Mouse (Mus musculus) lung, embryonic 15.5 days (tissue): ENCODE data around the gene Atxn10. TPM values are rescaled to one million over a fixed set of nuclear protein-coding genes. Genes with fewer than 3 reads are reported as not detected.
A peak's percentile ranks its signal among the peaks of the same experiment; 100 is the strongest.

Experiments used
- ATAC-seq: fragments of 200-750 bp; cut with Nextera tagmentation; 2 replicates; pipeline ENCODE4 v1.8.0; 2017; ENCODE audit warnings: moderate number of reproducible peaks, borderline replicate concordance; ENCODE audit not compliant: low FRiP score, low TSS enrichment; ENCODE audit errors: extremely low read depth
- H3K27ac ChIP-seq: fragments of 300-500 bp; sonication (generic); 2 replicates; pipeline ENCODE4 v1.5.1; 2015; ENCODE audit warnings: moderate library complexity, mild to moderate bottlenecking, inconsistent platforms
- H3K27me3 ChIP-seq: fragments of 300-500 bp; sonication (generic); 2 replicates; pipeline ENCODE4 v1.6.1; 2015; ENCODE audit warnings: inconsistent platforms
- H3K36me3 ChIP-seq: fragments of 300-500 bp; sonication (generic); 2 replicates; pipeline ENCODE4 v1.6.1; 2015; ENCODE audit warnings: inconsistent platforms
- H3K4me1 ChIP-seq: fragments of 300-500 bp; sonication (generic); 2 replicates; pipeline ENCODE4 v1.6.1; 2015; ENCODE audit warnings: inconsistent platforms
- H3K4me2 ChIP-seq: fragments of 300-500 bp; sonication (generic); 2 replicates; pipeline ENCODE4 v1.6.1; 2015; ENCODE audit warnings: inconsistent platforms, mild to moderate bottlenecking, moderate library complexity
- H3K4me3 ChIP-seq: fragments of 300-500 bp; sonication (generic); 2 replicates; pipeline ENCODE4 v1.5.1; 2015; ENCODE audit warnings: mild to moderate bottlenecking, inconsistent platforms
- H3K9ac ChIP-seq: fragments of 300-500 bp; sonication (generic); 2 replicates; pipeline ENCODE4 v1.6.1; 2015; ENCODE audit warnings: inconsistent platforms
- H3K9me3 ChIP-seq: fragments of 300-500 bp; sonication (generic); 2 replicates; pipeline ENCODE4 v1.6.1; 2016; ENCODE audit warnings: inconsistent platforms
- WGBS: fragments of 180-500 bp; shearing (Covaris S2); methylation state at CpG from one replicate; pipeline ENCODE4 v1.1.7; 2015; 5-methylcytosine and 5-hydroxymethylcytosine counted together
- polyA plus RNA-seq: library from polyadenylated mRNA; unstranded; fragments of >200 nt; fragmentation: Nextera tagmentation; extraction: Ambion mirVana; gene quantifications from 2 replicates; pipeline ENCODE4 v1.2.1, GENCODE M21; 2015

Gene Atxn10
- polyA plus RNA-seq, 1 experiment from 2014 or later = 350 TPM

DNA sequence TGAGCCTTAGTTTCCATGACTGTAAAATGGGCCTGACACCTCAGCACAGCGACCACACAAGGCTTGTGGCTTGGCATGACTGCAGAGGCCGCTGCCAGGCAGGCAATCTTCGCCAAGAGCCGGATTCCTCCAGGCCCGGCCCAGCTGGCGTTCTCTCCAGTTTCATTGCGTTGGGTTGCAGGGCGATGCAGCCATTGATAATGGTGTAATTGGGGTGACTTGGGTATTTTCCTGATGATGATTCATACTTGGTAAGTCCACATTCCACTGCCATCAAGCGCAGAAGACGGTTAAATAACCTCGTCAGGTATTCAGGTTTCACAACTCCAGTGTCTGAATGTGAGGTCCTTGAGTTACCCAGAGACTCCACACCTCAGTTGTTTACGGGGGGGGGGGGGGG is 143.3 kb downstream of the Atxn10 start:
- 71% methylated on average over 12 of the region's 12 CpGs for WGBS
- Histone ChIP-seq H3K4me3 (no peak overlapping the region), H3K9me3 (no peaks in the 10 kb centered on the region), H3K36me3 (no peaks in the 10 kb centered on the region), H3K27me3 (no peaks in the 10 kb centered on the region), H3K27ac (peak overlapping the region; percentile 58; the same call in 1 of the 2 replicates), H3K9ac (no peak overlapping the region), H3K4me1 (peaks cover 40% of the 10 kb centered on the region; the same call in 1 of the 2 replicates), H3K4me2 (no peak overlapping the region)
- no peak for ATAC-seq

DNA sequence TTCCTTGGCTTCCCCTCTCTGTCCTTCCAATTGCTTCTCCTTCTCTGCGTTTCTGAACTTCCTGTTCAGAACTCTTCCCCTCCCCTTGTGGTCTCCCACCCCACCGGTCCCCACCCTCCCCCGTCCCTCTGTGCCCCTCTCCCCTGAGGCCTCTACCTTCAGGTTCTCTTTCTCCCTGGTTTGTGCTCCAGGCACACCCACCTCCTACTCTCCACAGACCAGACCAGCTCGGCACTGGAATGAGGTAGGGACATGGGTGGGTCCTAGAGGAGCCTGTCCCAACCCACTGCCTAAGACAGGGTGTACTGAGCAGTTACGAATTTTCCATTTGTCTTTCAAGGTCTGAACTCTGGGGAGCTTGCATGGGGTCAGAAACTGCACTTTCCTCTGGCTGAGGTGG is 143.9 kb downstream of the Atxn10 start:
- H3K4me2 ChIP-seq = no peak overlapping the region
- no peaks in the 10 kb centered on the region for H3K27me3 ChIP-seq
- no peaks in the 10 kb centered on the region for H3K36me3 ChIP-seq
- WGBS = 43% methylated on average over 5 of the region's 5 CpGs
- H3K4me3 ChIP-seq = no peak overlapping the region
- peak; percentile 63; the same call in 1 of the 2 replicates for ATAC-seq
- peak overlapping the region; percentile 58 for H3K27ac ChIP-seq
- no peaks in the 10 kb centered on the region for H3K9me3 ChIP-seq
- peaks cover 37% of the 10 kb centered on the region; the same call in 1 of the 2 replicates for H3K4me1 ChIP-seq
- H3K9ac ChIP-seq = no peak overlapping the region

DNA sequence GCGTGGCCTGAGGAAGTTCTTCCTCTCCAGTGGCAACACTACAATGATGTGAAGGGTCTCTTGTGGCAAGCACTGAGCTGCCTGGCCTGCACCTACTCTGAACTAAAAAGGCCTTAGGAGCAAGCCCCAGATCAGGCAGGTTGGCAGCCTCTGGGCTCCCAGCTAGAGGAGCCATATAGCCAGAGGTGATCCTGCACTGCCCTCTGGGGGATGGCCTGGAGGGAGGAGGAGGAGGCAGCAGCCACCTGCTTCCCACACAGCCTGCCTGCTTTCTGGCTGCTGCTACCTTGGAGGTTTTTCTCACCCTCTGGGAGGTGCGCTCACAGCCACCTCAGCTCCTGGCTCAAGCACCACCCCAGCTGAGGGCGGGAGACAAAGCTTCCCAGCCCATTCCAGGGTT is 144.6 kb downstream of the Atxn10 start:
- Histone ChIP-seq H3K9me3 (no peaks in the 10 kb centered on the region), H3K27ac (peak overlapping the region; percentile 58), H3K4me1 (peaks cover 32% of the 10 kb centered on the region; the same call in 1 of the 2 replicates), H3K36me3 (no peaks in the 10 kb centered on the region), H3K27me3 (no peaks in the 10 kb centered on the region), H3K9ac (no peak overlapping the region), H3K4me3 (no peak overlapping the region), H3K4me2 (no peak overlapping the region)
- peak; percentile 58 for ATAC-seq
- WGBS = 23% methylated on average over 3 of the region's 3 CpGs

DNA sequence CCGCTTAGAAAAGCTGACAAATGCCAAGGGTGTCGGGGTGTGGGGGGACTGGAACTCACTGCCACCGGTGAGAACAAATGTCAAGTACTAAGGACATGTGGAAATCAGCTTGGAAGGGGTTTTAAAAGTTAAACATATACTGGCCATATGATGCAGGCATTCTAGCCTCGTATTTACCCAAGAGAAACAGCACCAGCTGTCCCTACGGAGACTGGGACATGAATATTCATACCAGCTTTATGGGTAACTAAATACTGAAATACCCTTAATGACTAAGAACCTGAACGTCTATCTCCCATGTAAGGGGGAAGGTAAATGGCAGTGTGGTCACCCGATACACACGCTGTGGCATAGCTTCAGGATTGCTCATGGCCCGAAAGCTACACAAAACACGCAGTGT is 152.9 kb downstream of the Atxn10 start:
- Histone ChIP-seq H3K27ac (no peak overlapping the region), H3K4me2 (no peak overlapping the region), H3K4me1 (no peaks in the 10 kb centered on the region), H3K9me3 (no peaks in the 10 kb centered on the region), H3K4me3 (no peak overlapping the region), H3K9ac (no peak overlapping the region), H3K36me3 (no peaks in the 10 kb centered on the region), H3K27me3 (peaks cover 6% of the 10 kb centered on the region; the same call in 1 of the 2 replicates)
- no peak for ATAC-seq
- 77% methylated on average over 10 of the region's 10 CpGs for WGBS

- peaks cover 6% of the 10 kb centered on the region; the same call in 1 of the 2 replicates for H3K27me3 ChIP-seq
These were observed 153.7 kb downstream of the Atxn10 start for GRCm38 (mm10) chr15:85489751-85490150.

DNA sequence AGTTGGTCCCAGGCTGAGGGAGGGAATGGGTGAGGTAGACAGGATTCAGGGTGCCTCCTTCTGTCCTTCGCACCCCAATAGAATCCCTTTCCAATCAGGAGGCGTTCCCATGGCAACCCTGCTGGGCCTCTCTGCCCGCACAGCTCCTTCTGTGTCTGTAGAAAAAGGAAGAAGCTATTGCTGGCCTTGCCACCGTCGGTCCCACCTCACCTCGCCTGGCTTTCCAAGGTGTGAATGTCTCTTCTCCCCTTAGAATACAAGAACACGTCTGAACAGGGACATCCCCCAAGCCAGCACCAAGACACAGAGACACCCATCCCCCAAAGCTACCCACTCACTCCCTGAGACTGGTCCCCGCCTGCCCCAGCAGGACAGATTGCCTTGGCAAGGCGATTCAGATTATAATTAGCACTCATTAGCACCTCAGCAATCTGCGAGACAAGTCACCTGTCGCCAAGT is 158.1 kb downstream of the Atxn10 start:
- Histone ChIP-seq H3K4me3 (no peak overlapping the region), H3K9me3 (no peaks in the 10 kb centered on the region), H3K27ac (no peak overlapping the region), H3K27me3 (peaks cover 6% of the 10 kb centered on the region; the same call in 1 of the 2 replicates), H3K4me2 (no peak overlapping the region), H3K4me1 (no peaks in the 10 kb centered on the region), H3K36me3 (no peaks in the 10 kb centered on the region), H3K9ac (no peak overlapping the region)
- WGBS = 15% methylated on average over 11 of the region's 11 CpGs
- ATAC-seq = no peak

More at GRCm38 (mm10) chr15:85489751-85490150, 153.7 kb downstream of the Atxn10 start:
- ATAC-seq = no peak
- H3K27ac ChIP-seq = no peak overlapping the region
- no peaks in the 10 kb centered on the region for H3K4me1 ChIP-seq
- H3K9ac ChIP-seq = no peak overlapping the region
- H3K9me3 ChIP-seq = no peaks in the 10 kb centered on the region
- H3K36me3 ChIP-seq = no peaks in the 10 kb centered on the region
- H3K4me2 ChIP-seq = no peak overlapping the region
- H3K4me3 ChIP-seq = no peak overlapping the region
- 74% methylated on average over 7 of the region's 7 CpGs for WGBS

GRCm38 (mm10) chr15:85497548-85497947 is 161.5 kb downstream of the Atxn10 start:
- no peak overlapping the region for H3K4me2 ChIP-seq
- no peaks in the 10 kb centered on the region for H3K36me3 ChIP-seq
- no peak overlapping the region for H3K9ac ChIP-seq
- H3K4me3 ChIP-seq = no peak overlapping the region
- H3K27me3 ChIP-seq = 0 out of 2 replicates have a peak, but pooled peaks cover 5% of the 10 kb centered on the region
- WGBS = 81% methylated on average over 4 of the region's 4 CpGs
- H3K9me3 ChIP-seq = no peaks in the 10 kb centered on the region
- H3K27ac ChIP-seq = no peak overlapping the region
- no peak for ATAC-seq
- no peaks in the 10 kb centered on the region for H3K4me1 ChIP-seq

DNA sequence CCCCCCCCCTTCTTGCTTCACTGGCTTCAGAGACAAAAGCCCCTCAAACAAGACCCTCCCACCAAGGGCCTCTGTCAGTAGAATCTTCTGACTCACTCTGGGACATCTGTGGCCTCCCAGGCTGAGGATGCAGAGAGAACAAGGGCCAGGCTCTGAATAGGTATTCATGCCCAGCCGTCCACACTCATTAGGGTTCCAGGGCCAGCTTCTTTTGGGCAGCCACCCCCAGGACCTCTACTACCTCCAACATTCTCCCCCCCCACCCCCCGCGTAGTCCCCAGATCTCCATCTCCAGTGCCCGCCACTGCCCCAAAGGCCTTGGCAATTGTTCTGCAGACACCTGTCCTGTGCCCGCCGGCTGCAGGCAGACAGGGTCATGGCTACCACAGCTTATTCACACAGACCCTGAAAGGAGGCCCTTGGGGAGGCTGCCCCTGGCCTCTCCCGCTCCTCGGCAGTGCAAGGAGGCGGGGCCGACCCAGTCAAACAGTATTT is 162.0 kb downstream of the Atxn10 start:
- no peaks in the 10 kb centered on the region for H3K9me3 ChIP-seq
- H3K36me3 ChIP-seq = no peaks in the 10 kb centered on the region
- 0 out of 2 replicates have a peak, but pooled peaks cover 5% of the 10 kb centered on the region for H3K27me3 ChIP-seq
- H3K4me3 ChIP-seq = no peak overlapping the region
- no peak overlapping the region for H3K27ac ChIP-seq
- ATAC-seq = no peak
- no peak overlapping the region for H3K4me2 ChIP-seq
- no peak overlapping the region for H3K9ac ChIP-seq
- H3K4me1 ChIP-seq = no peaks in the 10 kb centered on the region
- WGBS = 51% methylated on average over 10 of the region's 10 CpGs

DNA sequence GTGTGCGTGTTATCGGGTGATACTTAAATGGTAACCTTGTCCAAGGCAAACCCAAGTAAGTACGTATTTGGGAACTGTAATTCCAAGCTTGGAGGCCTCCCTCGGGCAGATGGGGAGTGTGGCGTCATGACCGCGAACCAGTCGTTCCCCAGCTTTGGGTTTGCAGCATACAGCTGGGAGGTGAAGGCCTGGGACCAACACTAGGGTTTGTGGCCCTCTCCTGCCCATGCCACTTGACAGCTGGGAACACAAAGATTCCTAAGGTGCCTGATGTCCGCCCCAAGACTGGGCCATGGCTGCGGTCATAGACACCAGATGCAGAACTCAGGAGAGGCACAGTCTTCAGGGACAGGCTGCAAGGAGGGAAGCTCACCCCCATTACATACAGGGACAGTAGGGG is 164.2 kb downstream of the Atxn10 start:
- Histone ChIP-seq H3K4me3 (no peak overlapping the region), H3K27ac (no peak overlapping the region), H3K27me3 (0 out of 2 replicates have a peak, but pooled peaks cover 5% of the 10 kb centered on the region), H3K4me2 (no peak overlapping the region), H3K9ac (no peak overlapping the region), H3K36me3 (no peaks in the 10 kb centered on the region), H3K4me1 (peaks cover 2% of the 10 kb centered on the region; the same call in 1 of the 2 replicates), H3K9me3 (no peaks in the 10 kb centered on the region)
- WGBS = 75% methylated on average over 10 of the region's 10 CpGs
- no peak for ATAC-seq

DNA sequence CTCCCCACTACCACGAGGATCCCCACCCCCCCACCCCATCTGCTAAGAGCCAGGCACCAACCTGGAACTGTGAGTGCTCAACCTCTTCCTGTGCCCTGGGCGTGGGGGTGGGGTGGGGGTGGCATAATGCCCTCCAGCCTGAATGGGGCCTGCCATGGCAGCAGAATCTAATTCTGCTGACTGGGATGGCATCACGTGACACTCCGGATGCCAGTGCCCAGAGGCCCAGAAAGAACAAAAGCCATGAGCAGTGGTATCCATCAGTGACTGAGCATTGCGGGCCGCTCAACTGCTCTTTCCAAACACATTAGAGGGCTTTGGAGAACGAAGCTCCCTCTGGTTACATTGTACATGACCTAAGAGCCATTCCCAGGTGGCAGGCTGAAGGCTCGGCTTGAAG is 167.1 kb downstream of the Atxn10 start, which contains the start of gene 7530416G11Rik:
TSS of gene 7530416G11Rik (minus strand) at position 101 of the 400 bp plus-strand sequence.
- 84% methylated on average over 8 of the region's 8 CpGs for WGBS
- no peak for ATAC-seq
- Histone ChIP-seq H3K9me3 (no peaks in the 10 kb centered on the region), H3K9ac (no peak within 1 kb of the TSS), H3K36me3 (no peaks in the 10 kb centered on the region), H3K4me1 (peaks cover 15% of the 10 kb centered on the region), H3K4me2 (no peak within 1 kb of the TSS), H3K4me3 (no peak within 1 kb of the TSS), H3K27ac (no peak within 1 kb of the TSS), H3K27me3 (0 out of 2 replicates have a peak, but pooled peaks cover 5% of the 10 kb centered on the region)

DNA sequence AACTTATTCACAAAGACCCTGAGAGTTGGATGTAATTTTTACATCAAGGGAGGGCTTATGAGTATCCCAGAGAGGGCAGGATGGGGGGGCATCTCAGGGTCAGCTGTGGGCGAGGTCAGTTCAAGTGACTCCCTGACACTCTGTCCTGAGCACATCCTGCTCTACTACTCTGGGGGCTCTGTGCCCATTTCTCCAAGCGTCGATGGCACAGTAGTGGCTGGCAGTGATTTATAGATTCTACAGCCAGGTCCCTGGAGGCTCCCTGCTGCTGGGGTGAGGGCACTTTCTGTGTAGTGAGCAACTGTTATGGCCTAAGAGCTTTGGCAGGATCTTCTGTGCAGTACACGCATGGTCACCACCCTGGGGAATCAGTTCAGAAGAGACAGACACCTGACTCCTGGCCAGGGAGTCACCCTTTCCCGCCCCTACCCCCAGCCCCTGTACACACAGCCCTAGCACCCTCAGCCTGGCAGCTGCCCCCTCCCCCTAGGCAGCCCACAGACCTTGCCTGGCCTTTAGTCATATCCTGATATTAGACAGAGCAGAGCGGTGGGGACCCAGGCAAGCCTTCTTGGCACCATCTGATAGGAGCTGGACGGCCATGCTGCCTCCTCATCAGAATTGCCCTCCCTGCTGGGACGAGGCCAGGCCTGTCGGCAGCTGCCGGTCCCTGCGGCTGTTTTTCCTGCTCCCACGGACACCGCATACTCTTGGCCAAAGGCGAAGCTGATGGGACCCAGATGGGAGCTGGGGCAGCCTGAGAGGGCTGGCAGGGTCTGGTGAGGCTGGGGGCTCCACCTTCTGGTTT is 169.3 kb downstream of the Atxn10 start:
- Histone ChIP-seq H3K36me3 (no peaks in the 10 kb centered on the region), H3K27ac (no peak overlapping the region), H3K4me3 (no peak overlapping the region), H3K9ac (no peak overlapping the region), H3K27me3 (no peaks in the 10 kb centered on the region), H3K9me3 (no peaks in the 10 kb centered on the region), H3K4me1 (peaks cover 22% of the 10 kb centered on the region), H3K4me2 (peak overlapping the region; percentile 27)
- 49% methylated on average over 14 of the region's 14 CpGs for WGBS
- peak; percentile 50; the same call in 1 of the 2 replicates for ATAC-seq

- WGBS = 52% methylated on average over 1 of the region's 1 CpGs
- no peak overlapping the region for H3K4me2 ChIP-seq
- H3K9ac ChIP-seq = no peak overlapping the region
- no peaks in the 10 kb centered on the region for H3K36me3 ChIP-seq
- no peak for ATAC-seq
- H3K27me3 ChIP-seq = no peaks in the 10 kb centered on the region
- H3K4me1 ChIP-seq = peaks cover 22% of the 10 kb centered on the region
- no peak overlapping the region for H3K4me3 ChIP-seq
- H3K9me3 ChIP-seq = no peaks in the 10 kb centered on the region
- no peak overlapping the region for H3K27ac ChIP-seq
These were observed 170.6 kb downstream of the Atxn10 start for GRCm38 (mm10) chr15:85506680-85507079.
